Mouse (Mus musculus): ENCODE measurements around the gene Hipk3. TPM values are rescaled to one million over a fixed set of nuclear protein-coding genes. Genes with fewer than 3 reads are reported as not detected.

Gene Hipk3
- total RNA-seq, 2 experiments from 2014 or later: 35.9 to 36.0 TPM

DNA sequence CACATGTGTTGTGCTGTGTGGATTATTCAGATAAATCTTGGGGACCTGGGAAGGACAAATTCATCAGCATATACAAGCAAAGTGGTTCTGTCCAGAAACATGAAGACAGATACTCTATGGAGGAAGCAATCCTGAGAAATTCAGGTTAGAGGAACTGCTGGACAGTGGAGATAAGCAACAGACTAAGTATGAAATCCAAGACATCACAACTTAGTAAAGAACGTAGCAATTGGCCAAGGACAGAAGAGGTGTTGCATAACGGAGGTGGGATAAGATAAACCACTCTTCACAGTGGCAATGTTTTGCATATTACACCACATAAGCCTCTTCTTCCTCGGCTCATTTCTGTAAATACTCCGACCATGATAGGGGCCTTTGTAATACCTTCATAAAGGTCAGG is 73.4 kb downstream of the Hipk3 start:
- peak; percentile 59 for ATAC-seq (replicated peaks; ENCODE audit: poor library complexity, severe bottlenecking)

DNA sequence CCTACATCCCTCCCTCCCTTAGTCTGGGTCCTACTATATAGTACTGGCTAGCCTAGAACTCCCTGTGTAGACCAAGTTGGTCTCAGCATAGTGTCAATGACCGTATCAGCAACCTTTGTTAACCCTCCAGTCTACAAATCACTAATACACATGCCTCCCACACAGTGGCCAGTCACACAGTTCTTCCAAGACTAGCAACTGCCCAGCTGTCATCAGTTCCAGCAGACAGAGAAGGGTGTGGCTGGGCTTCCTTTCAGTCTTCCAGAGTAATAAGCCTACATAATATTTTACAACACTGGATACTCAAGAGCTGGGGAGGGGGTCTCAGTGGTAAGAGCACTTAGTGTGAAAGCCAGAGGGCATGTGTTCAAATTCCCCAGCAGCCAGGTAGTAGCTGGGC is 74.2 kb downstream of the Hipk3 start:
- no peak for ATAC-seq (replicated peaks; ENCODE audit: poor library complexity, severe bottlenecking)

DNA sequence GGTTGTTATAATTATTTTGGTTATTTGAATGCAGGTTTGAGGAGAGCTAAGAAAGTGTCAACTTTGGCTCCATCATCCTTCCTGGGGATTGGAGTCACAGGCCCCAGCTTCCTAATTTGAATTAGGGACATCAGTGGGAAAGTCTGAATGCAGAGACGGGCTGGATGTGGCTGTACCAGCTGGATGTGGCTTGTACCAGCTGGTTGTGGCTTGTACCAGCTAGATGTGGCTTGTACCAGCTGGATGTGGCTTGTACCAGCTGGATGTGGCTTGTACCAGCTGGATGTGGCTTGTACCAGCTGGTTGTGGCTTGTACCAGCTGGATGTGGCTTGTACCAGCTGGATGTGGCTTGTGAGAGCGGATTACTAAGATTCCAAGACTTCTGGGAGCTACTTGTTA is 74.8 kb downstream of the Hipk3 start:
- no peak for ATAC-seq (replicated peaks; ENCODE audit: poor library complexity, severe bottlenecking)

DNA sequence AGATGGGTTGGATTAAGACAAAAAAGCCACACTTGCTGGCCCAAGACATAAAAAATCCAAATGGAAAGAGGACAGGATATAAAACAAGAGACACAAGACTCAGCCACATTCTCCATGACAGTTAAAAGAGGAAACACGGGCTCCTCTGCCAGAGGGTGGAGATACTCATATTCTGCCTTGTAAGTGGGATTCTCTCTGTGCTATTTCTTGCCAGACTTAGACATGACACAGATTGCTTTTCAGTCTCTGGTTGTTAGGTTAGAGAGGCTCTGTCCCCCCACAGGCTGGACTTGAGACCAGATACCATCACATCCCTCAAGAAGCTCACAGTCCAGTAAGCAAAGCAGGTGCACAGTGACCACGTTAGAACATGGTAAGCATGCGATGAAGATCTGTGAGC is 81.2 kb downstream of the Hipk3 start:
- no peak for ATAC-seq (replicated peaks; ENCODE audit: poor library complexity, severe bottlenecking)

DNA sequence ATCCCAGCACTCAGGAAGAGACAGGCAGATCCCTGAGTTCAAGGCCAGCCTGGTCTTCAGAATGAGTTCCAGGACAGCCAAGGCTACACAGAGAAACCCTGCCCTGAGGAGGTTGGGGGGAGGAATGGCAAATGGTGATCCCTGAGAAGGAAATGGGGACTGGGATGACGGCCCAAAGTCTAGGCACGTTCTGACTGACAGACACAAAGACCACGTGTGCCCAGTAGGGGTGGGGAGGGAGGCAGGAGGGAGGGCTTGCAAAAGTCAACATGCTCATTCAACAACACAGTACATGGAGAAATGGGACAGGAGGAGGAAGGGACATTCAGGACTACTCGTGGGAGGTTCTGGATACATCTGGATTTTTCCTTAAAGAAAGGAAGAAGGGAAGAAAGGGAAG is 81.8 kb downstream of the Hipk3 start:
- no peak for ATAC-seq (replicated peaks; ENCODE audit: poor library complexity, severe bottlenecking)

GRCm38 (mm10) chr2:104411806-104412205 is 82.4 kb downstream of the Hipk3 start:
- ATAC-seq (replicated peaks; ENCODE audit: poor library complexity, severe bottlenecking): no peak

DNA sequence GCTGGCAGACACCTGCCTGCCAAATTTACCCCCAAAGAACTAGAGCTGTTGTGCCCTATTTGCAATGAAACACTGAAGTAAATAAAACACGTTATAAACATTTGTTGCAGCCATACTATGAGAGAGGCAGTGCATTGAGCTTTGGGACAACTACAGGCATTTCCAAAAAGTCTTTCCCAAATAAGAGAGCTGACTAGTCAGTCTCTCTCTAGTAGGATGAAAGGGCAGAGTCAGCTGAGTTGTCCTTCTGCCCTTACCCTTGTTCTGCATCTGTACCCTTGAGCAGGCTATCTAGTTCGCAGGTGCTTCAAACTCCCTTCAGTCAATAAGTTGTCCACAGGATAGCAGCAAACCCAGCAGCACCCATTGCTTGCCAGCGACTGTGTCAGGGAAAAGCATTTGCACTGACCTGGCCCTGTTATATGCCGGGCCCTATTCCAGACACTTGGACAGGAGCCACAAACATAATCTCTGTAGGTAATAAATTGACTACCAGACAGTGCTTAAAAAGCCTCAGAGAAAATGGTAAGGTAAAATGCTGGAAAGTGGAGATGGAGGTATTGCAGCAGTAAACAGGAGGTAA is 83.2 kb downstream of the Hipk3 start, which contains the start of gene D430041D05Rik:
D430041D05Rik (minus strand) TSS at position 51 of the 583 bp plus-strand sequence.
- ATAC-seq (replicated peaks; ENCODE audit: poor library complexity, severe bottlenecking): no peak

DNA sequence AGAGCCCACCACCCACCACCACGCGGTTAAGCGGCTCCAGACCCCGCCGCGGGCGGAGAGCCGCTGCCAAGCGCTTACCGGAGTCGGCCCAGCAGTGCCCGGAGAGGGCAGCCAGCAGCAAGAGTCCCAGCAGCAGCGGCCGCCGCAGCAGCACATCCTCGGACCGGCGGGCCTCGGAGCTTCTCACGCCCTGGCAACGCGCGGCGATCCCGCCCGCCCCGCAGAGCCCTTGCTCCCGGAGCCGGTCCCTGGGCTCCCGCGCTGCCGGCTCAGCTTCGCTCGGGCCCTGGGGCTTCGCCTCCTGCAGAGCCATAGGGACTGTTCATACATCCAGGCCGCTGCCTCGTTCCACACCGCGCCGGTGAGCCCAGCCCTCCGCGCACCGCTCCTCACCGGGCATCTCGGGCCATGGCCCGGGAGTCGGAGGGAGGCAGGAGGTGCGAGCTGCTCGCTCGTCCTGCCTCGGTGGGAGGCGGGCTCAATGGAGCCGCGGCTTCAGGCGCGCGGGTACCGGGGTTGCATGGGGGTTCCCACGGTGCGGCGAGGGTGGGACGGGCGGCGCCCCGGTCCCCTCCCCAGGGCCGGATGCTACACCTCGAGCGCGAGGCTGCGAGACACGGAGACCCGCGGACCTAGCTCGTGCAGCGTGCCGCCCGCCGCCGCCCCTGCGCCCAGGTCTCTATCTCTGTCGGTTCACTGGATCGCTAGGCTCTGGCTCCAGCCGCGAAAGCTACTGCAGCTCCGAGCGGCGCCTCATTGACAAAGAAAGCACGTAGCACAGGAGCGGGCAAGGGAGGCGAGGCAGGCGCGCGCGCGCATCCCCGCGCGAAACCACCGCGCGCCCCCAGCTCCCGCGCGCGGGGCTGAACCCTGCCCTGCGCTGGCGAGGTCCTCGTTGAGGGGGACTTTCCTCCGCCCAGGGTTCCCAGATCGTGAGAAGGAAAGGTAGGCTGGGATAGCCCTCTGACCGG is 84.1 kb downstream of the Hipk3 start:
- ATAC-seq (replicated peaks; ENCODE audit: poor library complexity, severe bottlenecking): peak; percentile 43; the same call in 1 of the 2 replicates

DNA sequence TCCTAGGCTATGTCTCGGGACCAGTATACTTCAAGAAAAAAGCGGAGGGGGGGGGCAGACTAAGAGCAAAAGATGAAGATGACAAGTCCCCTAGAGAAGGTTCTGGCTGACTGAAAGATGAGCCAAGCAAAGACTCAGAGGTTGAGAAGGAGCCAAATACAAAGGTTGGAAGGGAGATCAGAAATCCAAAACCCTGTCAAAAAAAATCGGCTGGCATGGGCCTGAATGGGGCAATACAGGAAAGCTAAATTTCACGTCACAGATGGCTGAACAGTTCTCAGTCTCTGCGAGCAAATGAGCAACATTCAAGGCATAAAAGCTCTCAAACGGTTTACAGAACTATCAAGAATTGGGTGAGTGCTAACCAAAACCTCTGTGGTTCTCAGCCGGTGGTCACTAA is 85.9 kb downstream of the Hipk3 start:
- ATAC-seq (replicated peaks; ENCODE audit: poor library complexity, severe bottlenecking): no peak

DNA sequence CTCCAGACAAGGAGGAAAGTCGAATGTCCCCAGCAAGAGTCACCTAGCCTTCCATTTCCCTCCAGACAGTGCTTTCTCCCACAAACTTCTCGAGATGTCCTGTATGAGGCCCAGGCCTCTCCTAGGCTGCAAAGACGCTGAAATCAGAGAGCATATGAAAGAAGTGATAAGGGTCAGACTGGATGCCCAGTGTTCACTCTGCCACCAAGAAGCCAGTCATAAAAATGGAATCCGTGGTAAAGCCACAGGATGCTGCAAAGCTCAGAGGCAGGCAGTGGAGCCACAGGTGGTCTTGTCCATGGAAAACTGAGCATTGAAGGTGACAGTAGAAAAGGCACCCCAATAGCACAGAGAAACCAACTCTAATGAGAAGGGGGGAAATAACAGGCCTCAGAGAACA is 86.3 kb downstream of the Hipk3 start:
- ATAC-seq (replicated peaks; ENCODE audit: poor library complexity, severe bottlenecking): no peak

DNA sequence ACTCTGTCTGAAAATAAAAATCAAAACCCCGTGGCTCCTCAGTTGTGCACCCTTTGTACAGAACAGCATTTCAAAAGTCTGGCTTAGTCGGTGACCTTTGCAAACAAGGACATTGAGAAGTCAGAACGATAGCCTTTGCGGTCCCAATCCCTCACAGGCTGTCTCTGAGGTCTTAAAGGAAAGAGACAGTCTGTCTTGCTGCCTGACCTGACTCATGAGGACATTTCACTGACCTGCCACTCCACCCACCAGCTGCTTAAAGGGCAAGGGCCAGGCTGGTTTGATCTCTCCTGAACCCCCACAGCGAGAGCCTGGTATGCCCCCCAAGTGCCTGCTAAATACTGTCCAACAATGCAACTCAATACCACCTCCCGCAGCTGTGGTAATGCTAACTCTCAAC is 90.2 kb downstream of the Hipk3 start:
- ATAC-seq (replicated peaks; ENCODE audit: poor library complexity, severe bottlenecking): no peak

GRCm38 (mm10) chr2:104398651-104399290 is 95.5 kb downstream of the Hipk3 start:
- no peak for ATAC-seq (replicated peaks; ENCODE audit: poor library complexity, severe bottlenecking)

GRCm38 (mm10) chr2:104395961-104396360 is 98.3 kb downstream of the Hipk3 start:
- no peak for ATAC-seq (replicated peaks; ENCODE audit: poor library complexity, severe bottlenecking)

- no peak for ATAC-seq (replicated peaks; ENCODE audit: poor library complexity, severe bottlenecking)
These were observed 99.5 kb downstream of the Hipk3 start for GRCm38 (mm10) chr2:104394769-104395168.

GRCm38 (mm10) chr2:104392700-104393312 is 101.4 kb downstream of the Hipk3 start:
- no peak for ATAC-seq (replicated peaks; ENCODE audit: poor library complexity, severe bottlenecking)

- no peak for ATAC-seq (replicated peaks; ENCODE audit: poor library complexity, severe bottlenecking)
These were observed 105.0 kb downstream of the Hipk3 start for GRCm38 (mm10) chr2:104389231-104389630.

GRCm38 (mm10) chr2:104385941-104386340 is 108.3 kb downstream of the Hipk3 start:
- ATAC-seq (replicated peaks; ENCODE audit: poor library complexity, severe bottlenecking): no peak

- ATAC-seq (replicated peaks; ENCODE audit: poor library complexity, severe bottlenecking): no peak
These were observed 110.7 kb downstream of the Hipk3 start for GRCm38 (mm10) chr2:104383589-104383988.

GRCm38 (mm10) chr2:104382813-104383212 is 111.4 kb downstream of the Hipk3 start:
- no peak for ATAC-seq (replicated peaks; ENCODE audit: poor library complexity, severe bottlenecking)

DNA sequence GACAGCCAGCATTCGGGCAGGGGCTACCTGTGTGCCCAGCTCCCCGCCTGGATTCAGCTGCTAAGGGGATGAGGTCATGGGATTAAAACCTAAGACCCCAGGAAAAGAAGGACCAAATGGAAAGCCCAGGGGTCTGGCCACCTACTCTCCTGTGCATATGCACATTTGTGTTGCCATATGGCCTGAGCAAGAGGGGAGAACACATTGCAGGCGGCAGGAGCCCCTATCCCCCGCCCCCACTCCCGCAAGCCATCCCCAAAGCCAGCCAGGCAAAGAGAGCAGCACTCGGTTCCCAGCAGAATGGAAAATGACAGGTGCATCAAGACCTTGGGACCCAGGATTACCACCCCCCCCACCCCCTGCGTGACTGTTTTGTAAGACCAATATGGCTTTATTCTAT is 114.9 kb downstream of the Hipk3 start:
- no peak for ATAC-seq (replicated peaks; ENCODE audit: poor library complexity, severe bottlenecking)

DNA sequence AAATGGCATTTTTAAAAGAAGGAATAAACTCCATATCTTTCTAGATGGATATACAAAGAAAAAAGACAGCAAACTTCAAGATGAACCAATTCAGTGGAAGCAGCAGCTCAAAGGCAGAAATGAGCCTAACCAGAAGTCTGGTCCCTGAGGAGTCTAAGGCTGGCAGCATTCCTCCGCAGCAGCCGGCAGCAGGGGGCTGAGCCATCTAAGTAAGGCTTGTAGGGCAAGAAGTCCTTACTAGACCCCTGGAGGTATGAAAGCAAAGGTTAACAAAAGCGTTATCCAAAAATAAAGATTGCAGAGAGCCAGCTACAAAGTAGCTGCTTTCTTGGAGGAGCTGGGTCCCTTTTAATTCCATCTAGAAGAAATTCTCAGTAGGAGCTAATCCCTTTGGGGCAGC is 115.5 kb downstream of the Hipk3 start:
- no peak for ATAC-seq (replicated peaks; ENCODE audit: poor library complexity, severe bottlenecking)

Data from granulocyte monocyte progenitor cell, adult 5-6 weeks (primary cell).